Mouse (Mus musculus) WW6 (cell line): Measurements from ENCODE around the gene Rims3.

Source experiments
- DNase-seq: peaks from one replicate; pipeline ENCODE4 v3.0.0-alpha.2; 2013; ENCODE audit warnings: low read depth, low spot score

Gene Rims3

DNA sequence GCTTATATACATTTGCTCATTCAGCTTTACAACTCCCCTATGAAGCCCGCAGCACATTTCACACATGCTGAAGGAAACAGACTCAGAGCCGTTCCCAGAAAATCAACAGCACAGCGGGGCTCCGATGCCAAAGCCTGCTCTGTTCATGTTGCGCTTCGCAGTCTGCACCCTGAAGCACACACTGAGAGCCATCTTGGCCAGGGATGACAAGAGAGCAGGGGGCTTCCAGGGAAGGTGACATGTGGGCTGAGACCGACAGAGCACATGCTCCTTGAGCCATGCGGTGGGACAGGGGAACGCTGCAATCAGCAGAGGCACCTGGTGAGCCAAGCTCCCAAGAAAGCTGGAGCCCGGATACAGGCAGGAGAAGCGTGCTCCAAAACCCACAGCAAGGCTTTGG is 5.2 kb upstream of the Rims3 start:
- no peak for DNase-seq

DNA sequence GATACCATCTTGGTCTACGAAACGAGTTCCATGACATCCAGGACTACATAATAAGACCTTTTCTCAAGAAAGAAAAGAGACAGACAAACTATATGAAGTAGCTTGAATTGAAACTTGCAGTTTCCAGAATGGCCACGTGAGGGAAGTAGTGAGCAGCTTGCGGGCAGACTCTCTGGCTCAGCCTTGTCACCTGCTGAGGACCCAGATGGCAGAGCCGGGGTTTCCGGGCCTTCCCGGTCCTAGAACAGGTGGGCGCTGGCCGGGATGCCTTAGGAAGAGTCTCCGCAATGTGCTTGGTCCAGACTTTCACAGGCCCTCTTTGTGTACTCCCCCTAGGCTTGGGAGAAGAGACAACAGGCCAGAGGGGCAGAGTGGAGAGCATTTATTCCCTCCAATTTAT is 3.7 kb upstream of the Rims3 start:
- peak; percentile 57 for DNase-seq

DNA sequence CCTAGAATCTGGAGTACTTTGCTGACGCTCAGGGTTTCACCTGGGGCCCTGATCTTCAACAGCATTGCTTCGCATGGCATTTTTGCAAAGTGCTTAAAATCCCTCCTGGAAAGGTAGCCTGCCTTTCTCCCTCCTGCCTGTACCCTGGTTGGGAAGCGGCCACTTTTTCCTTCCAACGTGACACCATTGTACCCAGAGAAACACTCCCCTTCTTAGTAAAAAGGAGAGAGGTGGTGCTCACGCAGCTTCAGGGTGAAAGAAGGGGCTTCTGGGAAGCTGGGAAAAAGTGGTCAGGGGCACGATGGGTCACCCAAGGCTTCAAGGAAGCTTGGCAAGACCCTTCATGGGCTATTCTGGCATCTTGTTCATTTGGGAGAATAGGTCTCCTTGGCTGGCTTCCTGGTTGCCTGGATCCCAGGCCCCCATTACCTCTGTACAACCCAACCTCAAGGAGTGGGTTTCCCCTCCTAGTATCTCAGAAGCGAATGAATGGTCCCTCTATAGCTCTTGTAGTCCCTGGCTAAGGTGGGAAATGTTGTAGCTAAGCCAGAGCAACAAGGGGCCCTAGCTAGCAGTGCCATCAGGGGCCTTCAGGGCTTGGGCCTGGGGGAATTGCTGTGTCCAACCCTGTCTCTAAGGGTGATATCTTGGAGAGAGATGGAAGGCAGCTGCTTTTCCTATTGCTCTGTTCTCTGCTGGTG is 894 bp downstream of the Rims3 start:
- DNase-seq = no peak

DNA sequence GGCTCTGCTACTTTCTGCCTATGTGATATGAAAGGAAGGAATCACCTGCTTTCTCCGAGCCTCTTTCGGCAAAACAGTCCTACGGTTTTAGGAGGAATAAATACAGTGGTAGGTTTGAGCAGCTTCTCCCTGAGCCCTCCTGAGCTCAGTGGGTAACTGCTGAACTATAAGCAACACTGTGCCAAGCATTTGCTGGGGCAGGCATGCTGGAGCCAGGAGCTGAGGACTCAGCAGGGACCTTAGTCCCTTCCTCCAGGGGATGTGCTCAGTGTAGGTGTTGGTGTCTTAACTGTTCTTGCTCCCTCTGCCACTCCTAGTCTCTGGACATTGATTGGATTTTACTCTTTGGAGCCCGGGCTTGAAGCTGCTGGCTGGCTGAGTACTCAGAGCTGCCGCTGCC is 1.8 kb downstream of the Rims3 start:
- no peak for DNase-seq

DNA sequence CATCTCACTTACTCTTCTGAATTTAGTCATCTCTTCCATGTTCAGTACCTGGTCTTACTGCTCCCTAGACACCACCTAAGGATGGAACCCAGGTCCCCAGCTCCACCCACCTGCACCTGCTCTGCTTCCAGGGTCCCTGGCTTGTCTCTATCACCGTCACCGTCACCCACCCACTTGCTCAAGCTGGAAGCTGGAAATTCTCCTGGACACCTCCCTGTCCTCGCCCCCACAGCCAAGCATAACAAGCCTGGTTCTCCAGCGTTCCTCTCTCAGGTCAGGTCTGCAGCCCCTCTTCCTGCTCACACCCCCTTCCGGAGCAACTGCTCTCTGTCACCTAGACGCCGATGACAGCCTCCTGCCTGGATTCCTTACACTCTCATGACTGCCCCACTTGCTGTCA is 5.2 kb downstream of the Rims3 start:
- DNase-seq = no peak

DNA sequence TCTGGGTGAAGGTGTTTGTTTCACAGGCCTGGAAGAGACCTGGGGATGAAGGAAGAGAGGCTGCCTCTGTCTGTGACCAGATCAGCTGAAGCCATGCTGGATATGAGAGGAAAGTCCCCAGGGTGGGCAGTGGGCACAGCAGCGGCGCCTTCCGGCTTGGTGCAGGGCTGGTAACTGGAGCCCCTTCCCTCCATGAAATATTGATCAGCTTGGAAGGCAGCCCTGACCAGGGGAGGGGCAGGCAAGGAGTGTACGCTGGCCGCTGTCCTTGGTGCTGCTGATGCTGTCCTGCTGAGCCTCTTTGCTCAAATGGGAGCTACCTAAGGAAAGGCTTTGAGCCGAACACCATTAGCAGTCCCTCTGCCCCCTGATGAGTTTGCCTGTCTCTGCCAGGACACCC is 11.6 kb downstream of the Rims3 start:
- peak; percentile 22 for DNase-seq

DNA sequence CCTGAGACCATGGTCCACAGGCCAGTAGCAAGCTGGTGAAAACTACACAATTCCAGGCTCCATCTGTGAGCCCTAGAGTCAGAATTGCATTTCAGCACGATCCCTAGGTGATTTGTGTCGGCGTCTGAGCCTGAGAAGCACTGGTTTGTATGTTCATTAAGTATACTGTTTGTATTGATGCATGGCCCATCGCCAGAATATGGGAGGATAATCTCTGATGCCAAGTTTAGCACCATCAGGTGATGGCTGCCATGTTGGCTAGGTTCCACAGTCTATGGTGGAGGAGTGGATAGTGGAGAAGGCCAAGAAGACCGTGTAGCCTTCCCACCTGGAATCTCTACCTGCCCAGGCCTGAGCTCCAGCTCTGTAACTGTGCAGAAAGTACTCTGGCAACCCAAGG is 13.6 kb downstream of the Rims3 start:
- DNase-seq = no peak

DNA sequence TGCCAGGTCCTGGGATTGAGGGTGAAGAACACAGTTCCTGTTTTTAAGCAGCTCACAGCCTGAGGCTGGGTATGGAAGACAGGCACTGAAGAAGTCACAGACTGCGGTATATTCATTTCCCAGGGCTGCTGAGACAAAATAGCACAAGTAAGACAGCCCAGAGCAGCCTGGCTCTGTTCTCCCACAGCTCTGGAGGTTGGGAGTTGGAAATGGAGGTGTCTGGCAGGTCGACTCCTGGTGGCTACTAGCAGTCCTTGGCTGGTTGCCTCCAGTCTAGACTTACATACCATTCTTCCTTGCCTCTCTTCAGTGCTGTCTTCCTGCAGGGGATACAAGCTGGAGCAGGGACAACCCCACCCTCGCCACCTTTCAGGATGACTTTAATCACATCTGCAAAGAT is 14.4 kb downstream of the Rims3 start:
- no peak for DNase-seq

DNA sequence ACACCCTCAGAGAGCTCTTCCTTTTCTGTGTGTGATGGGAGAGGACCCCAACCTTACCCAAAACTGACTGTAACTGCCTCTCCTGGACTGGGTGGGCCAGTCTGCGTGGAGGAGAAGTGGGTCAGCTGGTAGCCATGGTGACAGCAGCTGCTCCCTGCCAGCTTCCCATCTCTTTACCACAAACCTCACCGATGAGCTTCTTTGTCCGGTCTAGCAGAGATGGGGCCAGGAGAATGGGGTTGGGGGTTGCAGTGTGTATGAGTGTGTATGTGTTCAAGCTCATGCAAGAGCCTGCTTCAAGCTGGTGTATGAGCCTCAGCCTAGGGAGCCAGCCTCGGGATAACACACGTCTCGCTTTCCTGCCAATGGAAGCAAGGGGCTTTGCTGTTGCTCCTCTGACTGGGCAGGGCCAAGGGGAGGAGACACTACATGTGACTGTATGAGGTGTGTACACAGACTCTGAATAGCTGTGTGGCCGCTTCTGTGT is 15.7 kb downstream of the Rims3 start:
- DNase-seq = no peak

DNA sequence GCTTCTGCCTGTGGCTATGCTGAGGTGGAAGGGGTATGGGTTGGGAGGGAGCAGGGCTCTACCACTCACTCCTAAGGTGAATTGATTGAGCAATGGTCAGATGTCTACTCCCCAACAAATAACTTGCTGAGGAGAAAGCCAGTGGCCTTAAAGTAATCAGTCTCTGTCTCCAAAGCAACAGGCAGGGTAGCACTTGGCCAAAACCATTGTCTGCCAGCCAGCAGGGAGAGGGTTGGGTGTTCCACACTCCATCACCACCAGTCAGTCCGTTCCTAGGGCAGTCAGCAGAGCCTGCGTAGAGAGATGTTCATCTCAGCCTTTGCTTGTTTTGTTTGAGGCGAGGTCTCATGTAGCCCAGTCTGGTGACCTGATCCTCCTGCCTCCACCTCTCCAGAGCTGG is 21.3 kb downstream of the Rims3 start:
- DNase-seq = no peak

DNA sequence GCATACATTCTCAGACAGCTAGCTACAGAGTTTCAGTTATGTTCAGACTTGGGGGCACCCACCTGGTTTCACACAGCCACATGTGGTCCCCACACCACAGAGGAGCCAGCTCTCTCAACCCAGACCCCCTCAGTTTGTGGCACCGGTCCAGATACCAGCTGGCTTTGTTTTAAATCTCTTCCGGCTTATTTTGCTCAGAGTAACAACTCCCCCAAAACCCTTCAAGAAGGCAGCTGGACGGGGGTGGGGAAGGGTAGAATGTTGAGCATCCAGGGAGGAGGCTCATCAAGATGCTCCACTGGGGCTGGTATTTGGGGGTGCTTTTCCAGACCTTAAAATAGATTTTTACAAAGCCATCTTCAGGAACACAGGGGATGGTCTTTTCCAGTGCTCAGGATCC is 24.1 kb downstream of the Rims3 start:
- DNase-seq = no peak

DNA sequence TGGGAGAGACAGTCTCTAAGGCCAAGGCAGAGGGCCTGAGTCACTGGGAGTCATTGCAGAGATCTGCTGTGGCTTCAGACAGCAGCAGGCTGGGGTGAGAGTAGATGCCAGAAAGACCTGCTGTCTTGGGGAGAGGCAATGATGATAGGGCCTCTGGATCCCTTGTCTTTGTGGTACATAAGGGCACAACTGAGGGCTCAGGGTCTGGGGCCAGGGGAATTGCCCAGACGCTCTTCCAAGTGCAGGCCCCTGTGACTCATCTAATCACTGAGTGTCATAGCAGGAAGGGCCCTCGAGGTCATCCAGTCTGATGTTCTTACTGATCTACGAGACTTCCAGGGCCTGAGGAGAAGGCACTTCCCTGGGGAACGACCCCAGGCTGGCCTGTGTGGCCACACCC is 24.8 kb downstream of the Rims3 start:
- no peak for DNase-seq

DNA sequence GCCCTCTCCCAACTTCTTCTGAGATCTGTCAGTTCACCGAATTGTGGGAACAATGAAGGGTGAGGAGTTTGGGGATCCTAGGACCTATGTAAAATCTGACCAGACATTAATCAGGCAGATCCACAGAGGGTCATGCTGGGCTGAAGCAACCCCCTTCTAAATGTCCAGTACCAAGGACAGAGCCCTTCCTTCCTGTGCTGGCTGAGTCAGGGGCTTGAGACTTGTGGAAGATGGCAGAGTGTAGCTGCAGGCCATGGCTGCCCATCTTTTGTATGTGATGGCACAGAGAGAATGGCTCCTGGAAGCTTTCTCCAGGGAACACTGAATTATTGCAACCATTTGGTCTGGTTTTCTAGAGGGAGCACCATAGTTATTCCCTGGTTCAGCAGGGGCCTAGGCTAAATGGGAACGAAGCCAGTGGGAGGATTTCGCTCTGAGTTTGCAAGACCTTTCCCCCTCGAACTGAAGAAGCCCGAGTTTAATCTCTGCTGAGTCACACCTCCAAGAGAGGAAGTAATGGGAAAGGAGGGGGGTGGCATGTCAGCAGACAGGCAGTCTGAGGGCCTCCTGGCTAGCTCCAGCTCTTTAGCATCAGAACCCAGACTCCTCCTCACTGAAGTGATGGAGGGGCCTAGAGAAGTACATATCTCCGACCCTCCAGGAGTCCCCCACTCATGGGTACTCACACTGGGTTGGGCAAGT is 26.3 kb downstream of the Rims3 start:
- no peak for DNase-seq

DNA sequence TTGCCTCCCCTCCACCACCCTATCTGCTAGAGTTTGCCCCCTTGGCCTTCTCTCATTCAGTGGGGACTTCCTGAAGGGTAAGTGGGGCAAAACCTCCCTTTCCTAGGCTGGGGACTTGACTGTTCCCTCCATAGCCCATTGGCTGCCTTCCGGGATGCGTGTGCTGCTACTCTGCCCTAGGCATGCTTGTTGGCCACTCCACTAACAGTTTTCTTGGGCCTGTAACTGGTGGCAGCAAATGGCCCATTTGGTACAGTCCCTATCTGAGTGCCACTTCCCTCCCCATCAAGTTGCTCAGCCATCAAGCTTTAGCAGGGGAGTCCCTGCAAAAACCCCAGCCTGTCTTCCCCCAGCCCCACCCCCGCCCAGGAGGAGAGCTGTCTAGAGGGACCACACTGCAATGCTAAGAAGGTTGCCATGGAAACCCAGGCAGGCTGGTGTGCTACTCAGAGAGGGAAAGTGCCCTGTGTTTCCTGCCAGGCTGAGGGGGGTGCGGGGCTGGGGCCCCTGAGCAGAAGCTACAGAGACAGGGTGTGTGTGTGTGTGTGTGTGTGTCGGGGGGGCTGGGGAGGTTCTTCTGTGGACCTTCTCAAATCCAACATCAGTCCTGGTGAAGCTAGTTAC is 27.5 kb downstream of the Rims3 start:
- no peak for DNase-seq

DNA sequence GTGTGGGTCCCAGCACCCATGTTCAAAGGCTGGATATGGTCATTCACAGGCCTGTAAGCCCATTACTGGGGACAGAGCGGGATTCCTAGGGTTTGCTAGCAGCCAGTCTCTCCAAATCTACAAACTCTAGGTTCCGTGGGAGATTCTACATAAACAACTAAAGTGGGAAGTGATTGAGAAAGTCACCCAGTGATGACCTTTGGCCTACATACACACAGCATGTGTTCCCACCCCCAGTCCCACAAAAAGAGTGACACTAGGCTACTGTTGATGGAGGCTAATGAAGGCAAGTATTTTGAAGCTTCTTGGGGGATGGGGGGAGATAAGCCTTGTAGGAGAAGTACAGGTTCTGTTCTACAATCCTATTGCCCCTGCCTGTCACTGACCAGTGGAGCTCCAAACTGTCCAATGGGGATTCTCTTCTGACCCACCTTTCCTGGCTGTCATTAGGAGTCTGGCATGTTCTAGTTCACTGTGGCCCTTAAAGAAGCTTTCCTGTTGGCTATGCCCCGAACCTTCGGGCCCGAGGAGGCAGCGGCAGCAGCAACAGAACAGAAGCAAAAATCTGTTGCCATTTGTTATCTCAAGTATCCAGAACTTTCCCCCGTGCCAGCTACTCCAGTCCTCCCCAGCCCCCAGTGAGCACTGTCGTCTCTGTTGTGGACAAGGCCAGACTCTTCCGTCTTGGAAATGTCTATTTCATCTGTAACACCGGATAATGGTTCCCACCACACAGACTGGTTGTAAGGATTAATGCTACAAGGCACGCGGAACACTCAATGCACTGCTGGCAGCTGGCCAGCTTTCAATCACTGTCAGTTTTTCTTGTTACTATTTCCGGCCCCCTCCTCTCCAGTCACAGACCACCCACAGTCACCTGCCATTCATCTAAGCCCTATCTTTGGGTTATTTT is 30.8 kb downstream of the Rims3 start:
- no peak for DNase-seq

DNA sequence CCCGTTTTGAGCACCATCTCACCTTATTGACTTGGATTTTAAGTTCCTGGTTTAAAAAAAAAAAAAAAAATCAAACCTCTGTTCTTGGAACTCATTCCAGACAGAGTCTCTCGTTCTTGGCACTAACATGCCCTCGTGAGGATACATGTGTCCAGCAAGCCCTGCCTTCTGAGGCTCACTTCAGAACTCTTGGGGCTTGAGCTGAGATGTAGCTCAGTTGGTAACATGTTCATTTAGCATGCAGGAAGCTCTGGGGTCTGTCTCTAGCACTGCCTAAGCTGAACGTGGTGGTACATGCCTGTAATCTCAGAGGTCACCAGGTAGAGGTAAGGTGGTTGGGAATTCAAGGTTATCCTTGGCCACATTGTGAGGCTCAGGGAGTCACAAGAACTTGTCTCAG is 31.5 kb downstream of the Rims3 start:
- no peak for DNase-seq

DNA sequence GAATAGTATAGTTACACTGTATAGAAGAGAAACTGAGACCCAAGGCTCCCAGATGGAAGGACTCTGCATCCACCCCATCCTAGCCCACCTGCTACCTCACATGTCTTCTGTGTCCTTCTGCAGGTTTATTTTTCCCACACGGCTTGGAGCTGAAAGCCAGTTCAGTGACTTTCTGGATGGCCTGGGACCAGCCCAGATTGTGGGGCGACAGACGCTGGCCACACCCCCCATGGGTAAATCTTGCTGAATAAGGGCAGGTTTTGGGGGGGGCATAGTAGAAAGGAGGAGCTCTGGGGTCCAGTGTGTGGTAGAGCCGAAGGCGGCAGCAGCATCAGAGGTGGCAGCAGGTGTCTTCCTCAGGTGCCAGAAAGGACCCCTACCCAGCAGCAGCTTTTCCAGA is 32.2 kb downstream of the Rims3 start:
- DNase-seq = no peak

DNA sequence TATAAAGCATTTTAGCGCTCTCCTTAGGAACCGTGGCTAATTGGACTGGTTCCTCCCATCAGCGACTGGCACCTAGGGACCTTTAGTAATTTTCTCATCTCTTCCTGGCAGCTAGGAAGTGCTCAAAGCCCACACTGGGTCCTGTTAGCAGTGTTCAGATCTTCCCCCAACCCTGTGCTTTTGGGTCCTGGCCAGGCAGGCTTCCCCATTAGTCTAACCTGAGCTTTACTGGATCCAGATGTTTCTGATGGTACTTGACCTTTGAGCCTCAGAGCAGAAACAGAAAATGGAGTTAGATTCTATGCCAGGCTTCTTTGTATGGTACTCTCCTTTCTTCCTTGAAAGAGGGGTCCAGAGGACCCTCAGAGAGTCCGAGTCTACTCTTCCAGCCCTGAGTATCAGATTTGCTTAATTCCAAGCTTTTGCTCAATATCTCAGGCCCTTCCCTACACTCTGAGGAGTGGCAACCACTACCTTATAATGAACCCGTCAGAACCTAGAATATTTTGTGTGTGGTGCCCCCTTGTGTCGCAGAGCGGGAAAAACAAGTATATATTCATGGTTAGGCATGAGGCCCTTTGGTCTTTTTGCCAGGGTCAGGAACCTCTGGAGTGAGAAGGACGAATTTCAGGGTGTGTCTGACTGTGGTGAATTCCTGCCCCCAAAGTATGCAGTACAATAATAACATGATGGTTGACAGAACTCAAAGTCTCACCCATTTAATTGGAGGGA is 32.9 kb downstream of the Rims3 start:
- no peak for DNase-seq

DNA sequence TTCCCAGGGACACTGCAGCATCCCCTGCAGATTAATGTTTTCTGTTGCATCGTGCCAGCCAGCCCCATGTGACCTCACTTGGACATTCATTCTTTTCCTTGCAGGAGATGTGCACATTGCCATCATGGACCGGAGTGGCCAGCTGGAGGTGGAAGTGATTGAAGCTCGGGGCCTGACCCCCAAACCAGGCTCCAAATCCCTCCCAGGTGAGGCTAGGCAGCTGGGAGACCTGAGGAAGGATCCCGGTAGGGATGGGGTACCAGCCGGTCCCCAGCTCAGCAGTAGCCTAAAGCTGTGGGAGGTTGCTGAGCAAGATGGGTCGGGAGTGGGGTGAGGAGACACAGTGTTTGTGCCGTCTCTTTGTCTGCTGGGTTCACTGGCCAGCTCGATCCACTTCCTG is 34.3 kb downstream of the Rims3 start:
- no peak for DNase-seq

DNA sequence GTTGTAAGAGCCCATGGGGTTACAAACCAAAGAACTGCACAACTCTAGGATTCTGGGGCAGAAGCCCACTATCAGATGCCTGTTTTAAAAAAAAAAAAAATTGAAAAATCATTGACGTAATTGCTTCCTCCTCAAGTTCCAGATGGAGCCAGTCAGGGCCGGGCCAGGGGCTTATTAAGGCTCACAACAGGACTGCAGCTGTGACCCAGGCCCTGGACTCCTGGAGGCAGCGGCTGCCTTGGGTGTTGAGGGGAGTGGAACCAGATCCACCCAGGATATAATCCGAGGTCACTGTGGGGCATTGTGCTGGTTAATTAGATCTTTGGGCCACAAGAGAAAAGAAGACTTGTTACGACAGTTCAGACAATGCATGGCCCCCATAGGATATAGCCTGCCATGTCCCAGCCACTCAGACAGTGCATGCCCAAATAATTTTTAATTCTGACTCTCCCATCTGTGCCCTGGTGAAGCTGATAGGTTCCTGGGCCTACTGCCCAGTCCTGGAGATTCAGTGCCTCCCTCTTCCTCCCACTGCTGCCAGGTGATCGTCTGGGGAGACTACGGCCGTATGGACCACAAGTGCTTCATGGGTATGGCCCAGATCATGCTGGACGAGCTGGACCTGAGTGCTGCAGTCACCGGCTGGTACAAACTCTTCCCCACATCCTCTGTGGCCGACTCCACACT is 36.3 kb downstream of the Rims3 start:
- no peak for DNase-seq

DNA sequence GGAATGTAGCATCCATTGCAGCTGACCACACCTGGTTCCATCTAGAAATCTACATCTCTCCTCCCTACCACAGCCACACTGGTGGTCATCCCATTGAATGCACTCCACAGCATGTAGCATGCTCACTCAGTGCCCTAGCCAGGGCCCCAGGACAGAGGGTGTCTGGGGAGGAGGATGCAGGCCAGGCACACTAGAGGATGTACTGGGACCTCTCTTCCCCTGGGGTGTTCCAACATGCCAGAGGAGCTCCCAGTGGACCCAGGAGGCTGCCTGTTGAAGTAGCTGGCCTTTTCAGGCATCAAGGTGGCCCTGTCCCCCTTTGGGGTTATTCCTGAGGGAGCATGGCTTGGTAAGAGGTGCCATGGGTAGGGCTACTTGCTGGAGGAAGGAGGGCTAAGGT is 37.3 kb downstream of the Rims3 start:
- no peak for DNase-seq
